Mouse (Mus musculus) cerebellum, adult 9-11 months (tissue): ENCODE data around the gene Aifm3.

Experiments used
- DNase-seq: peaks from one replicate; pipeline ENCODE4 v3.0.0; 2022

Aifm3 gene

DNA sequence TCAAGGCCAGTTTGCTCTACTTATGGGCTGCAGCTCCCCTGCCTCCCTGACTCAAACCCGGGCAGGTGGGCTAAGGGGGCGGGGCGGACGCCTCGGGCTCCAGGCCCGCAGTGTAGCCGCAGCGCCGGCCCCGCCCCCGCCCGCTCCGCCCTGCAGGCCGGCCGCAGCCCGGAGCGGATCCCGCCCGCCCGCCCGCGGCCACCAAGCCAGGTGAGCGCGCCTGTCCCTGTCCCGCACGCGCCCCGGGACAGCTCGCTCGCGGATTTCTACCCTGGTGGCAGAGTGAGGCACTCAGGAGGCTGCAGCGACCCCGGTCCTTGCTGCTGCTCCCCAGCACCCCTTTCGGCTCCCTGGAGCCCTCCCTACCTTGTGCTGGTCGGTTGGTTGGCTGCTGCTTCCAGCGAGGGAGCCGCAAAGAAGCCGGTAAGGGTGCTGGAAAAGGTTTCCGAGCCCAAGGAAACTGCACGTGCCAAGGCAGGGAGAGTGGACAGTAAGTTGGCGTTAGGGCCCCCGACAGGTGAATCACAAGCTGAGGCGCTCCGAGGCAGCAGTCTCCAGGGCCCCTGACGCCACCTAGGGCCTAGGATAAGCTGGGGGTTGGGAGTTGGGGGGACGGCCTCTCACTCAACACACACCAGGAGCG is at the start of gene Aifm3:
Aifm3 (plus strand) TSS at position 143 of the 643 bp plus-strand sequence.
- DNase-seq = peak; percentile 76

DNA sequence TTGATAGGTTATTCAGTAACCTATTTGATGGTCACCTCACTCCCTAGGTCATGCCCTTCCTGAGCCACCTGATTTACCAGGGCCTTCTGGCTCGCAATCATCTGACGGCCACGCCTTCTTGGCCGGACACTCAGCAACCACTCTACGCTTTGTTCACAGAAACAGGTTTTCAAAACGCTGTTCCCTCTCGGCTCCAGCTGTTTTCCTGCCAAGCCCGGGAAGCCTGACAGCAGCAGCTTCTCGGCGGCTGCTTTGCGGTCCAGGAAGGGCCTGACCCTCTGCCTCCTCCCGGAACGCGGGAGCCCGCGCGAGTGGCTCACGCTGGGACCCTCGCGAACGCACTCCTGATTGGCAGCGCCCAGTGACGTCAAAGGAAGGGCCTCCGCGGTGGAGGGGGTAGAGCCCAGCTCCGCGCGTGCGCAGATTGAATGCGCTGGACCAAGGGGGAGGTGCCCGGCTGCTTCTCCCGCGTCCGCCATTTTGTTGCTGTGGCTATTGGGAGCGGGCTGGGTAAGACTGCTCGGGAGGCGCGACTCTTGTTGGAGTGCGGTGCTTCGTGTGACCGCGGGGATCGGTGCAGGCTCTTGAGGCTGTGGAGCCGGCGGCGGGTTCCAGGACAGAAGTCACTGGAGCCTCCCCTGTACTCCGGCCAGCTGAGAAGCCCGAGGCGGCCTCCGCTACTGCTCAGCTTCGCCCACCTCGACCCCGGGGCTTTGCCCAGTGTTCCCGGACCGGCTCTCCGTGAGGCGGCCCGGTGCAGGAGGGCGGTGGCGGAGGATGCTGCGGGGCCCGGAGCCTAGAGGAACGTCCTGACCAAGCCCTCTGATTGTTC is 37.7 kb upstream of the Aifm3 start, which contains the start of gene Crkl:
Crkl (plus strand) TSS at position 447 of the 832 bp plus-strand sequence.
- DNase-seq = peak; percentile 99

GRCm38 (mm10) chr16:17452373-17452715 is 37.1 kb upstream of the Aifm3 start:
- peak; percentile 67 for DNase-seq

DNA sequence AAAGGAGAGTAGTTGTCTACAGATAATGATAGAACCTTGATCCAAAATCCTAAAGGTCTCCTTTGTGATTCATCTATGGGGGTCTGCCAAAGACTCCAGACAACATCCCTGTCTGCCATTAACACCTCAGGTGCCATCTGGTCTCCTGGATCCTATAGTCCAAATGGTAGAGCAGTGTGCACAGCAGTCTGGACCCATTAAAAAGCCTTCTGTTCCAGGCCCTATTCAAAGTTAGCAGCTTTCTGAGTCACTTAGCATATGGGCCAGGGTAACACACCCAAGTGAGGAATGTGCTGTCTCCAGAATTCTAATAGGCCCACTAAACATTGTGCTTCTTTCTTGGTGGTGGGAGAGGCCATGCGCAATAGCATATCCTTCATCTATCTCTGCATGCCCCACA is 32.5 kb upstream of the Aifm3 start:
- DNase-seq = no peak

- DNase-seq = no peak
These were observed 29.2 kb upstream of the Aifm3 start for GRCm38 (mm10) chr16:17460254-17460653.

DNA sequence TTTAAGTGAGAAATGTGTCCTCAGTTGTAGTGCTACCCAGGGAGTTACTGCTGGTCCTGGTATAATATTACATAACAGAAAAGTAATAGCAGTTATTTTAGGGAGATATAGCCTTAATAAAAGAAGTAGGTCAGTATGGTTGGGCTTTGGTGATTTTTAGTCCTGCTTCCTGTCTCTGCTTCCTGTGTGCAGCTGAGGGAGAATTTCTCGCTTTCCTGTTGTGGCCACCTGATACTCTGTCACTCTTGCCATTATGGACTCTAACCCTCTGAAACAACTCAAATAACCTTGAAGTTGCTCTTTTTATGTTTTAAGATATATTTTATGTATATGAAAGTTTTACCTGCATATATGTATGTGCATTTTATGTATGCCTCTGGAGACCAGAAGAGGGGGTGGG is 27.8 kb upstream of the Aifm3 start:
- DNase-seq = no peak

- no peak for DNase-seq
These were observed 26.2 kb upstream of the Aifm3 start for GRCm38 (mm10) chr16:17463184-17463583.

GRCm38 (mm10) chr16:17466875-17467663 is 22.3 kb upstream of the Aifm3 start:
- no peak for DNase-seq

- no peak for DNase-seq
These were observed 16.9 kb upstream of the Aifm3 start for GRCm38 (mm10) chr16:17472498-17472897.

DNA sequence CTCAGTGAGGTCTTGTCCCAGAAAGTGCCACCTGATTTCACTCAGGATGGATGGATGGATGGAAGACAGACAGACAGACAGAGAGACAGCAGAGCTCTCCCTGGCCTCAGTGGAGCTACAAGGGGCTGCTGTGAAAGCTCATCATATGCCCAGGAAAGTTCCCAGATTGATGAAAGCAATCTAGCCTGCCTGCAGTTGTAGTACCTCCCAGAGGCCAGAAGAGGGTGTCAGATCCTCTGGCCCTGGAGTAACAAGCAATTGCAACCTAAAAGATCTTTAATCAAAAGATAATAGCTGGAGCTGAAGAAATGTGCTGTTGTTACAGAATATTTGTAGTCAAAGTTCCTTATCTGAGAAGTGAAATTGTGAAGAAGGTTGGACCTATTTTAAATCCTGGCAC is 15.3 kb upstream of the Aifm3 start:
- peak; percentile 42 for DNase-seq

DNA sequence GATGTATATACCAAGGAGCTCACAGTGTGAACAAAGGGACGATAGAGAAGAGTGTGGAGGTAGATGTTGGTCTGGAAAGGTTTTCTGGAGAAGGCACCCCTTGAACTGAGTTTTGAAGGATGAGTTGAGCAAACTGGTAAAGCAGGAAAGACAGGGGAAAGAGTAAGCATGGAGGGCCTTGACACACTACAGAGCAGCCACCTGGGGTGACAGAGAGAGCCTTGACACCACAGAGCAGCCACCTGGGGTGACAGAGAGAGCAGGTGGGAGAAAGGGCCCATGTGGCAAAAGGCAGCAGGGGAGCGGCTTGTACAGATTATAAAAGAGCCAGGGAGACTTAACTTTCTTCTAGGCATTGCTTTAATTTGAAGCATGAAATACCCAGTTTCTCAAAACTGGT is 14.7 kb upstream of the Aifm3 start:
- DNase-seq = no peak

GRCm38 (mm10) chr16:17475326-17475725 is 14.1 kb upstream of the Aifm3 start:
- DNase-seq = no peak

GRCm38 (mm10) chr16:17478331-17478943 is 11.0 kb upstream of the Aifm3 start:
- DNase-seq = no peak

DNA sequence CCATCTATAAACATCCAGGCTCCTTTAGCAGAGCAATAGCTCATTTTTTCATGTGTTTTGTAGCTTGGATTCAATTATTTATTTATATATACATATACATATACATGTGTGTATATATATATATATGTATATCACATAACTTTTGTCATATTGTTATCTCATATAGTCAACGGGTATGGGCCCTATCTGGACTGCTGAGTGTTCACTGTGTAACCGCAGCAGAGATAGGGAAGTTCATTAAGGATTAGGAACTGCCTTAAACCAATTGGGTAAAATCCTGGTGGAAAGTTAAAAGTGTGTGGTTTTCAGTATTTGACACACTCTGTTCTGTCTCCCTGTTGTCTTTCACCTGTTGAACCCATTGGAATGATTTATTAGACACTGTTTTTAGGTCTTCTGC is 7.9 kb upstream of the Aifm3 start:
- no peak for DNase-seq

GRCm38 (mm10) chr16:17486505-17486904 is 2.9 kb upstream of the Aifm3 start:
- DNase-seq = no peak

DNA sequence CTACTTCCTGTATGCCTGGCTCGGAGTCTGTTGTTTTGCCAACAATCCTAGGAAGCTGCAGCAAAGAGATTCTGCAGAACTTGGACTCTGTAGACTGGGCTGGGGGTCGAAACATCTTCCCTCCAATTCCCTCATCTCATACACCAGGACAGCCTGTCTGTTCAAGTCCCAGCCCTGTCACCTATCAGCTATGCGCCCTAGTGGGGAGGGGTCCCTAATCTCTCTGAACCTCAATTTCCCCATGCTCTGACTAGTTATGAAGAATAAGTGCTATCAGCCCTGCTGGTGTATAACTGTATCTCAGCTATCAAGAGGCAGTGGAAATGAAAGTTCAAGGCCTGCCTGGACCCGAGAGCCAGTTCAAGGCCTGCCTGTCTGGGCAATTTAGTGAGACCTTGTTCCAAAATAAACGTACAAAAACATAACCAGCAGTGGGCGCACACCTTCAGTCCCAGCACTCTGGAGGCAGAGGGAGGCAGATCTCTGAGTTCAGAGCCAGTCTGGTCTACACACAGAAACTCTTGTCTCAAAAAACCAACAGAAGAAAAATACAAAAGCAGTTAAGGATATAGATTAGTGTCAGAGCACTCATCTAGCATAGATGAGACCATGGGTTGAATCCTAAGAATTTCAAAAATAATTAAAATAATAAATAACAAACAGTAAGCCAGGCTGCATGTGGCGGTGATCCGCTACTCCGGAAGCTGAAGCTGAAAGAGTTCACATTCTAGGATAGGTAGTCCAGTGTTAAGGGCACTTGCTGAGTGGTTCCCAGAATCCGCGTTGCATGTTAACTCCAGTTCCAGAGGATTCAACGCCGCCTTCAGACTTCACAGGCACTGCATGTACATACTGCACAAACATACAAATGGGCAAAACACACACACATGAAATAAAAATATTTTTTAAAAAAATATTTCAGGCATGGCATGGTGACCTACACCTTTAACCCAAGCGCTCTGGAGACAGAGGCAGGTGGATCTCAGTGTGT is 638 bp upstream of the Aifm3 start:
- DNase-seq = peak; percentile 55

DNA sequence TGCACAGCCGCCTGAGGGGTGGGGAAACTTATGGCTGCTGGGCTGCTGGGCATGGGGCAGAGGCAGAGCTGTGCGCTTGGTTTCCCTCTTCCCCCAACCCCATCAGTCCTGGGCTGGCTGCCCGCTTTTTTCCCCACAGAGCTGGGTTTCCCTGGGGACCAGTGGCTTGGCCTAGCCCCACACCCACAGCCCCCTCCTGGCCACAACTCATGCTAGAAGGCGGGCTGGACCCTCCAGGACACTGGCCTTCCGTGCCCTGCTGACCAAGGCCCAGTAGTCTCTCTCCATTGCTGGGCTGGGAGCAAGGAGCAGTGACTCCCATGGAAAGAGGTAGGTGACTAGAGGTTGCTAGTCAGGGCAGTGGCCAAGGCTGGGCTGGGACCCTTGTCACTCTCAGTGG is 1.7 kb downstream of the Aifm3 start:
- DNase-seq = peak; percentile 73

DNA sequence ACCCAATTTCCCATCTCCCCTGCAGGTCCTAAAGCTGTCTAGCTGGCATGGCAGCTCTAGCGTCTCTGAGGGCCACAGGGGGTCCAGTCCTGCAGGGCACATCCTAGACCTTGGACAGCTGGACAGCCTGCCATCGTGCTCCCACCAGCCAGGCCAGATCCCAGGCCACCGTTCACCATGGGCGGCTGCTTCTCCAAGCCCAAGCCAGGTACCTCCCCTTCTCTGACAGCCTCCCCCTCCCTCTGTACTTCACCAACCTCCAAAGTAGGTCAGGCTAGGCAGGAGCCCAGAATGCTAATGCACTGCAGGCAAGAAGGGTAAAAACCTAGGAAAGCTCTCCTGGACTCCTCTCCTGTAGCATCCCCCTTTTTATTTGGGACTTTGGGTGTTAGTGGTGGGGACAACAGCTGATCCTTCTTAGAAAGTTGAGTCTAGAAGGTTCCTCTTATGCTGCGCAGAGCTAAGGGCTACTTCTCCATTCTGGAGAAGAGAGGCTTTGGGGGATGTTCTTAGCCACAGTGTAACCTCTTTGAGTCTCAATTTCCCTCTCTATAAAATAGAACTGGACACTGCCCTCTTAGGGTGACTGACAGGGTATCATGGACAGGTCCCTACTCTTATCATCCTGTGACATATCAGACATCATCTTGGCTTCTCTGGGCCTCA is 2.6 kb downstream of the Aifm3 start:
- DNase-seq = peak; percentile 91

GRCm38 (mm10) chr16:17496499-17497305 is 7.3 kb downstream of the Aifm3 start:
- peak; percentile 89 for DNase-seq

DNA sequence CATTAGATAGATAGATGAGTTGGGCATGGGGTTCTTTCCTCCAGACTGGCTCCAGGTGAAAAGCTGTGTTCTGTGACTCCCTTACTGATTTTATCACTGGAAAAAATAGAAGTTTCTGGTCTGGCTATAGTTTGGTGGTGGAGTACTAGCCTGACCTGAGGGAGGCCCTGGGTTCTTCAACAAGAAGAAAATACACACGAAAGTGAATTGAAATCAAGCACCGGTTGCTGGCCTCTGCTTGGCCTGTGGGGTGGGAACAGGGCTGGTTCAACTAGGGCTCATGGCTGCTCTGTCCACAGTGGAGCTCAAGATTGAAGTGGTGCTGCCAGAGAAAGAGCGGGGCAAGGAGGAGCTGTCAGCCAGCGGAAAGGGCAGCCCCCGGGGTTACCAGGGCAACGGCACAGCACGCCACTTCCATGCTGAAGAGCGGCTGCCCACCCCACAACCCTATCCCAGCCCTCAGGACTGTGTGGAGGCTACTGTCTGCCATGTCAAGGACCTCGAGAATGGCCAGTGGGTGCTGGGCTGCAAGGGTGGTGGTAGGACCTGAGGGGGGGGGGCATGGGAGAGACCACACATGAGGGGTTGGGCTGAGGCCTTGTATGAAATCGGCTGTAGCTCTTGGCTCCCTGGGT is 10.0 kb downstream of the Aifm3 start:
- peak; percentile 41 for DNase-seq
